Mouse (Mus musculus) frontal cortex, postnatal 25 days (tissue): ENCODE results near the gene Gm20696.

ENCODE experiments used
- DNase-seq, 2 experiments: peaks; one replicate each; pipeline ENCODE4 v3.0.0; 2022; ENCODE audit warnings: low spot score in 2 of 2

Gene Gm20696

DNA sequence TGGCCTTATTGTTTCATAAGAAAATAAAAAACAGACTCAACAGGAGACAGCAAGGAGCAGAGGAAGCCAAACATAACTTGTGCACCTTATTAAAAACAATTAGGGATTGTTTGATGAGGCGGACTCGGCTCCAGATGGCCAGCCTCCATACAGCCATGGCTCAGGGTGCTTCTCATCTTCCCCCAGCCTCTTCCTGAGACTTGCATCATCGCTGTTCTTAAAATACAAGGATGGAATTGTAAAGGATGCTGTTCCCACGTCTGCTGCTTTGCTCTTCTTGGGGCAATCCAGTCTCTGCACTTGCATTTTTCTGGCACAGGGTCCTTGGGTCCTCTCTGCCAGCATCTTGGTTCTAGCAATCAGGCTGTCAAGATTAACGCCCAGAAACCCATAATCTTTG lies 94.5 kb downstream of the Gm20696 start:
- no peak for DNase-seq

DNA sequence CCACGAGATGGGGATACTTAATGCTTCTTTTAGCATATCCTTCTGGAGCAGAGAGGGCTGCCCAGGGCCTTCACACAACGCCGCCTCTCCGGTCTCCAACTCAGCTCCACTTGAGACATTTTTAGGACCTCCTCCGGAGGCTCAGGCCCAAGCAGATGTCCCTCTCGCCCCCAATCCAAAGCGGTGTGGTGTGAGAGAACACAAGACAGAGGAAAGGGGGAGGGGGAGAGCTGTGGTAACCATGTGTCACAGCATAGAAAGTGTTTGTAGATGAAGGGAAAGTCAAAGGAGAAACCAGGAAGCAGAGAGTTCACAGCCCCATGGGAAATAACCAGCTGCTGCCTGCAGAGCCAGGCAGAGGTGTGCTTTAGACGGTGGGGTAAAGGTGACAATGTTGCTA lies 99.7 kb downstream of the Gm20696 start:
- DNase-seq = no peak

DNA sequence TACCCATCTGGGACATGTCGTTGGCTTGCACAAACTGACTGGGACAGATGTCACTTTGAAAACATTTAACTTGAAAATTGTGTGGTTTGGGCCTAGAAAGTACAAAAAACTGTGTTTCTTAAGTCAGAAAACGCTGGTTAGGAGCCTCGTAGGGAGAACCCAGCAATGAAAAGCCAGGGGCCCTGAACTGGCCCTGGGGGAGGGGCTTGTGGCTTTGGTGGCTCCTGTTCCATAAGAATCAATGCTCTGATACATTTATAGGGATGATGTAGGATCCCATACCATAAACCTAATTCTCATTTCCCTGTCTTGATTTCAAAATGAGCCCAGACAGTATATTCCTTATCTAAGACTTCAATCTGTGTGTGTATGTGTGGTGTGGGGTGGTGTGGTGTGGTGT lies 101.8 kb downstream of the Gm20696 start:
- no peak for DNase-seq

DNA sequence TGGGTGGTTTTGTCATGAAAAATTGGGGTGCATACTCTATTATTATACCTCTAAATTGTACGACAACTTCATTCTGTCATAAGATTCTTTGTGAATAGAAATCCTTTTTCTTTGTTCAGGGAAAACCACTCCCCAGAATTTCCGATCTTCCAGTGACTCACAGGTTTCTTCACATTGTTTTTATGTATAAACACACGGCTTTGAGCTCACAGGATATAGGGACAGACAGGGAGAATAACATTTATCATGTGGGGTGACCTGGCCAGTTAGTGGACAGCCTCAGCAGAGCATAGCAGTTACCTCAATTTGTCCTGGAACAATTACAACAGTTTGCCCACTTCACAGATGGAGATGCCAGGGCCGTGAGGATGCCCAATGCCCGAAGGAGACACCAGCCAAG lies 109.6 kb downstream of the Gm20696 start:
- no peak for DNase-seq

DNA sequence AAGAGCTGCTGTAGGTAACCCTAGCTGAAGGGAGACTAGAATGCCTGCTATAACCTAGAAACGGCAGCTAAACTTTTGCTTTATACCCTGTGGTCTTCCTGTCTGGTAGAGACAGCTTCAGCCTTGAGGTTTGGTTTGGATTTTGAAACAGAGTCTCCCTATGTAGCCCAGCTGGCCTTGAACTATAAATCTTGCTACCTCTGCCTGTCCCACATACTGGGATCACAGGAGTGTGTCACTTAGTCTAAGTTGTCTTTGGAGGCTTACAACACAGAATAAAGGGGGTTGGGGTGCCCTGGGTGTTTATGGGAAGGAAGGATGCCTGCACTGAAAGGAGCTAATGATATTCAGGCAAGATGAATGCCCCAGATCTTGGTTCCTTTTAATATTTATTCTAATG lies 113.8 kb downstream of the Gm20696 start:
- DNase-seq = no peak

DNA sequence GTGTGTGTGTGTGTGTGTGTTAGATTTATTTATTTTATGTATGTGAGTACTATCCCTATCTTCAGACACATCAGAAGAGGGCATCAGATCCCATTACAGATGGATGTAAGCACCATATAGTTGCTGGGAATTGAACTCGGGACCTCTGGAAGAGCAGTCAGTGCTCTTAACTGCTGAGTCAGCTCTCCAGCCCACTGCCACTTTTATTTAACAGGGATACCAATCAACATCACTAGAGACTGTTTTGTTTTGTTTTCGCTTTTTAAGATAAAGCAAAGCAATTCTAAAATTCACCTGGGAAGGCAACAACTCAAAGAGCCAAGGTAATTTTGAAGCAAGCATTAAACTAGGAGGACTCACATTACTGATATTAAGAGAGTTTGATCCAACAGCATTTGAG lies 120.2 kb downstream of the Gm20696 start:
- no peak for DNase-seq

DNA sequence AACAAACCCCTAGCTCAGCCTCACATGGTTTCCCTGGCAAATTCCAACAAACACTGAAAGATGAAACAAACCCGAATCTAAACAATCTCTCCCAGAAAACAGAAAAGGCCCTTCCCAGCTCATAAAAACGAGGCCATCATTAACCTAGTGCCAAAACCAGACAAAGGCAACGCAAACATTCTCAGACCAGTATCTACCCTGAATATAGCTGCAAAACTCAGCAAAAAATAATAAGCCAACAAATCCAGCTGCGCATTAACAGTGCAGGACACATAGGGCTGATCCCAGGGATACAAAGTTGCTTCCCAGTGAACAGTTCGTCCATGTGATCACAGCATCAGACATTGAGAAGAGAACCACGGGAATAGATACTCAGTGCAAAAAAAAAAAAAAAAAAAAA lies 121.2 kb downstream of the Gm20696 start:
- DNase-seq = no peak

DNA sequence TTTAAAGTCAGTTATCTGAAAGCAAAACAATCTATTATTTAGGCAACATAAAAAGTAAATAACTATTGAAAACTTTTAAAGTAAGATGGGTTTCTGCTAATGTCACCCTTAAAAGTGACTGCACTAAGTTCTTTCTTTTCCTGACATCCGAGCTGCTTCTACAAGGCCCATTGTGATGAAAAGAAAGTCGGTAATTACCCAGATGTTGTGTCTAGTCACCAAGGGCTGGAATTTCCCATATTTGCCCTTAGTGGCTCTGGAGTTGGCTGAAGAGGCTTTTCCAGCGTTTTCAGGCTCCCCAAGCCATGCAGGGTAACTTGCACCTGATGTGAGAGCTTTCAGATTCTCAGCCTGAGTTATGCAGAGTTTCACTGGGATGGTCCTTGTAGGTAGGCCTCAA lies 125.5 kb downstream of the Gm20696 start:
- DNase-seq = no peak

DNA sequence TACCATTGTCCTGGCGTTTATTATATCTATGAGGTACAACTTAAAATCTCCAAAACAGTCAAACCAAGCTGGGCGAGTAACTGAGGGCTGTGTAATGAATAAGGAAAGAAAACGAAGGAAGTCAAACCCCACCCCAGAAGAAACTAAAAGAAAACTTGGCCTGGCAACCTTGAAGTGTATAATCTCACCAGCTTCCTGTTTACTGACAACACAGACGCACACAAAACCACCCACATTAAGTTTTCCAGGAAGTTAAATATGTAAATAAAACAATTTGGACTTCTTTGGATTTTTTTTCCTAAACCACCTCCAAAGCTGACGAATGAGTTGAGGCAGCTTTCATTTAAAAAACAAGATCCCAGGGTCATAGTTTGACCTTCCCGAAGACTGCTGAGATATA lies 125.9 kb downstream of the Gm20696 start:
- no peak for DNase-seq

DNA sequence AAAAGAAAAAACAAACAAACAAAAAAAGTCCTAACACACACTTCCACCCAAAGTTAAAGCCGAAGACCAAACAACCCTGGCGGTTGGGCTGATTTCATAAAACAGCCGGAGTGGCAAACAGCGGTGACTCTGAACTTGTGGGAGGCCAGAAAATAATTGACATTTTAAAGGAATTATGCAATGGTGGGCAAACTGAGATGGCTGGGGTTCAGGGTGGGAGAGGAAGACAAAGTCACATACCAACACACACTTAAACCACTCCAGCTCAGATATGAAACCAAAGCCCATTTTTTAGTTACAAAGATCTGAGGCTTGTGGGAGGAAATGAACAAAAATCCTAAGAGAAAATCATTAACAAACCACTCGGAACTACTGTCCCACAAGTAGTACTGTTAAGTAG lies 126.5 kb downstream of the Gm20696 start:
- no peak for DNase-seq

DNA sequence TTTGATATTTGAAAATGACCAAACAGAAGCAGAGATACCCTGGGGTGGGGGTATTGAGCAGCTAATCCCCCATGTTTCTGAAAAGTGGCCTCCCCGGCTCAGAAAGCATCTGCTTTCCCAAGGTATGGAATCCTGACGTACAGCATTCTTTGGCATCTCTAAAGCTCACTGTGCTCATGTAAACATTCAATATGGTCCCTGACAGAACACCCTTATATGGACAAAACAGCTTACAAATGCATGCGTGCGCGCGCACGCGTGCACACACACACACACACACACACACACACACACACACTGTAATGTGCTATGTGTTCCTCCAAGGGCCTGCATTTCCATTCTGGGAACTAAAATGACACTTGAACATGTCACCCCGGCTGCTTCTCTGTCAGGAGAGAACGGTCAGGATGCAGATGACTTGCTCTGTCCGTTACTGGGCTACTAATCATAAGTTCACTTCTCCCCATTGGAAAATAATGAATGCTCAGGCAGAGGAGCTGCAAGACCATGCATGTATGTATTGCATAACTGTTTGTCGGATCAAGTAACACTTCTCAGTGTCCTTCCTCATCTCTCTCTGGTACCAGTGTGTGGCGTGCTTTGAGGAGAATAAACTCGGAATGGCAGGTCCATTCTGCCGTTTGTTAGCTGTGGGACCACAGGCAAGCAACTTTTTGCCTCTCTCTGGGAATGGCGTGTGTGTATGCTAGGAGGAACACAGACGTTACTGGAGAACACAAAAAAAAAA lies 128.2 kb downstream of the Gm20696 start:
- no peak for DNase-seq

DNA sequence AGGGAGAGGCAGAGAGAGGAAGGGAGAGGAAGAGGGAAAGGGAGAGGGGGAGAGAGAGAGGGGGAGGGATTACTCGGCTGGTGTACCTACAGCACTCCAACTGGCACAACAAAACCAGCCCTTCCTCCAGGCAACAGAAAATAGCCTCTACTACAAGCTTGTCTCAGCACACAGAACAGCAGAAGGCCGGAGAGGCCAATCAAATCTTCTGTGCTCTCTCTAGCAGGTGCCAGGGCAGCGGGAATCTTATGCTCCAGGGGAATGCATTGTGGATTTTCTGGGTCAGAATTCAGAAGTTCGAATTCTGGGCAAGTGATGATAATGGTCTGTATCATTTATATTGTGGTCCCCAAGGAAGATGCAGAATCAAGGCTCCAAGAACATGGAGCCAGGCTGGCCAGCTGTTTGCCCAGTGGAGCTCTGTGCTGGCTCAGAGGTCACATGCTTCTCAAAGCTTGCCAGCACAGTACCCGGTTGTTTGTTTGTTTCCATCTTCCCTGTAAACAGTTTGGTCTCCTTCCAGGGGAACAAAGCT lies 132.3 kb downstream of the Gm20696 start:
- DNase-seq = no peak

DNA sequence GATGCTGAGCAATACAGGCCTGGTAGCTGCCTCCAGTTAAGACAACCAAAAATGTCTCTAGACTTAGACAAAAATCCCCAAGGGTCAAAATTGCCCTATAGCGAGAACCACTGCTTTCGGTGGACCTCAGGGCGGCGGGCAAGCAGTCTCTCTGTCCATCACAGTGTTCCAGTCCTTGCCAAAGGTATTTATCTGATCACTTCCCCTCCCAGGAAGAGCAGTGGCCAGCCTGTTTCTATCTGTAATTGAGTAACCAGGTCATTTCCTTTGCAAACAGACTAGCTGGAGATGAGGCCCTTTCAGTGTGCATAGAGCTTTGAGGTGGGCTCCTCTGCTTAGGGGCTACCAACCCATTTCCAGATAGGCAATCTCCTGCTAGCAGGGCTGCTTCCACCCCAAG lies 134.1 kb downstream of the Gm20696 start:
- no peak for DNase-seq

DNA sequence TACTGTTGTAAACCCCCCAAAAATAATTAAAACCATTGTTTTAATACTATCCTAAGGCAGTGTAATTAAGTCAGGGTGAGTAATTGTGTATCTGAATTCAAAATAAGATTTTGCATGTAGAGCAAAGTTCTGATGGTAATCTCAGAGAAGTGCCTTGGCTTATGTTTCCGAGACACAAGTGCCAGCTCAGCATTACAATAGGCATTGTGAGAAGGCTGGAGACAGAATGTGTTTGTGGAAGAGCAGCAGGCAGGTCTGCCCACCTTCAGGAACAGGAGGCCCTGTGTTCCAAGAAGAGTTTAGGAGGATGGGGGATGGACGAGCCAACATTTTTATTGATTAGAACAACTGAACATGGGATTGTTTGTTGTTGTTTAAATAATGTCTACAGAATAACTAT lies 137.6 kb downstream of the Gm20696 start:
- DNase-seq = no peak

DNA sequence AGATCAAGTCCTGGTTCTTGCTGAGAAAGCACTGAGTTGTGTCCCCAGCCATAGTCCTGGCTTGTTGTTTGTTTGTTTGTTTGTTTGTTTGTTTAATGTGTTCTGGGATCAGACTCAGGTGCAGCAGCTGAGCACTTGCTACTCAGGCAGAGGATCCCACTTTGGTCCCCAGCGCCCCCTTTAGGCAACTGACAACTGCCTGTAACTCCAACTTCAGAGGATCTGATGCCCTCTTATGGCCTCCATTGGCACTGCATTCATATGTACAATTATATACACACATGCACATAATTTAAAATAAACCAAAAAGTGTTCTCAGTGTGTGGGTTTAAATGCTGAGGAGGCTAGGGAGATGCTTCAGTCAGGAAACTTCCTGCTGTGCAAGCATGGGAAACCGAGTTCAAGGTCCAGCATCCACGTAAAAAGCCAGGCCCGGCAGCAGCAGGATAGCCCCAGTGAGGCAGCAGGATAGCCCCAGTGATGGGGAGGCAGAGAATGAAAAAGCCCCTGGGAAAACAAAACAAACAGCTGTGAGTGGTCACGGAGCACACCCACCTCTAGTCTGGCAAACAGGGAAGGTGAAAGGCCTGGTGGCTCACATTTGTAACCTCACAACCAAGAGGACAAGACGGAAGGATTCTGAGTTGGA lies 139.0 kb downstream of the Gm20696 start:
- no peak for DNase-seq

DNA sequence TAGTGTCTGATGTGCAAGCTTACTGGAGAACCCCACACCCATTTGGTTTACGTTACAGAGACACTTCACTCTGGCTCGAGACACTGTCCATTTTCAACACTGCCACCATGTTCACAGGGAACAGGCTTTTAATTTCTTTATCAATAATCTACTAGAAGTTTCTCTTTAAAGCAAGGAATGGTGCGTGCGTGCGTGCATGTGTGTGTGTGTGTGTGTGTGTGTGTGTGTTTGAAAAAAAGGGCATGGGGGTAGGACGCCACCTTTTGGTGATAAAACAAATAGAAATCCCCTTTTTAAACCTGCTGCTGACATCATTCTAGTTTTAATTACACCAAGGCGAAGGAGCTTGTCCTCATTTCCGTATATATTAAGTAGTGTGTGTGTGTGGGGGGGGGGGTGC lies 141.2 kb downstream of the Gm20696 start:
- DNase-seq = no peak

DNA sequence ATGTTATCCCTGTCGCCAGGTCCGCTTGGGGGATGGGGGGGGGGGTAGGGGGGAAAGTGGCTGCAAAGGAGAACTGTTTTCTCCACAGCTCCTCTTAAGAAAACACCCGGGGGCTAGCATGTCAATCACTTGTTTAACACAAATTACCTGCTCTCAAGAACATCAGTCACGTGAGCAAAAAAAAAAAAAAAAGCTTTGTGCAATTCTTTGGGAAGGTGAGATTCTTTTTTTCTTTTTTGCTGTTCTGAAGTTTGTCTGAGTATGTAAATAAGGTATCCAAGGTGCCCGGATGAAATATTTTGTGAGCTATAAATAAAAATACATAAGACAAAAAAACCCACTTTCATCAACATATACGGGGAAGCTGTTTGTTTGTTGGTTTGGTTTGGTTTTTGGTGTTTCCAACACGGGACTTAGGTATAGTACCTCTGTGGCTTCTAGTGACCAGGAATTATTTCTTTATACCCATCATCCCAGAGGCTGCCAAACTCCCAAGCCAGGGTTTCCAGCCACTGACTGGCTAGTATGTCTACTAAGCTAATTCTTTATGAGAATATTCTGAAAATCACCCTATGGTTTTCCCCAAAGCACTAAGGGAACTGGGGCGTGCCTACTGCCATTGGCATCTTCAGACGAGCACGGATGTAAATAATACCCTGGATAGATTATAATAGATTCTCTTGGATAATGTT lies 142.8 kb downstream of the Gm20696 start:
- no peak for DNase-seq

DNA sequence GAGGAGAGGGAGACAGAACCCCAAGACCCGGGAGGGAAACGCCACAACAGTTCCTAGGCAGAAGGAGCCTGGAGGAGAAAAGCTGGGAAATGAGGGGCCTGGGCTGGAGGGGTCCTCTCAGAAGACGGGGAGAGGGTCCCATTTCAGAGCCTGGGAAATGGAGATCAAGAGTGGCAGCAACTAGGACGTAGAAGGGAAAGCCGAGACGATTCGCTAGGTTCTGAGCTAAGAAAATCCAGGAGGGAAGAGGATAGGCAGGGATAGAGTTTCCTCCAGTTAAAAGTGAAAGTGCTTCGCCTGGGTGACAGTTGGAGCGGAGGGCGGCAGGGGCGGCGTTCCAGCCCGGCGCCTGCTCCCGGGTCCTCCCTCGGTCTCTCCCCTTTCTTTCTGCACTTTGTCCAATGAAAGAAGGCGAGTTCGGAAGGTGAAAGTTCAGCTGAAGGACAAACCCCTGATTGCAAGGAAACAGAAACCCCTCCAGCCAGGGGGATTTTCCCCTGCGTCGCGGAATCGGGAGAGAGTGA lies 143.4 kb downstream of the Gm20696 start:
- DNase-seq = peak; percentile 57 to 58

DNA sequence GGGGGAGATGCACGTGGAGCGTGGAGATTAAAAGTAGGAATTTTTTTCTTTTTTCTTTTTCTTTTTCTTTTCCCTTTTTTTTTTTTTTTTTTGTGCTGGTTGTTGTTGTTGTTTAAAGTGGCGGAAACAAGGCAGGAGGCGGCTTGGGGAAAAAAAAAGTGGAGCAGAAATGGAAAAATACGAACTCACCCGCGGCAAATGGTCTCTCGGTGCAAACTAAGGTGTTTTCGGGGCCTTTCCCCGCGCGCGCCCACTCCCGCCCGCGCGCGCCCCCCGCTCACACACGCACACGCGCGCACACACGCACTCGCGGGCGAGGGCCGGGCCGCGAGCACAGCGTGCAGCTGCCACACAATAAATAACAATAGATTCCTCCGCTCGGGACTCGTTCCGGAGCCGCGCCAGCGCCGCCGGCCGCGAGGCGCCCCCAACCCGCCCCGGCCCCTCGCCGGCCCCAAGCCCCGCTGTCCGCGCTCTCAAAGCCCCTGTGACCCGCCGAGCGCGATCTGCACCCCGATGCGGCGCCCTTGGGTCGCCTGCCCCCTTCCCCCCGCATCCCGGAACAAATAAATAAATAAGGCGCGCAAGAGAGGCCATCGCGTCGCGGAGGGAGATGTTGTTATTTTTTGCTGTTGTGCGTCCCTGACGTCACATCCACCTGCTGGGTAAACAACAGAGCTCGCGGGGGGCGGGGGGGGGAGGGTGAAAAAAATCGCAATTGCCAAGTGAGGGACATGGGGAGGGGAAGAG lies 144.1 kb downstream of the Gm20696 start, which contains the start of gene Foxp1:
TSS of gene Foxp1 (minus strand) at position 363 of the 750 bp plus-strand sequence.
- peak; percentile 63 to 65 for DNase-seq

DNA sequence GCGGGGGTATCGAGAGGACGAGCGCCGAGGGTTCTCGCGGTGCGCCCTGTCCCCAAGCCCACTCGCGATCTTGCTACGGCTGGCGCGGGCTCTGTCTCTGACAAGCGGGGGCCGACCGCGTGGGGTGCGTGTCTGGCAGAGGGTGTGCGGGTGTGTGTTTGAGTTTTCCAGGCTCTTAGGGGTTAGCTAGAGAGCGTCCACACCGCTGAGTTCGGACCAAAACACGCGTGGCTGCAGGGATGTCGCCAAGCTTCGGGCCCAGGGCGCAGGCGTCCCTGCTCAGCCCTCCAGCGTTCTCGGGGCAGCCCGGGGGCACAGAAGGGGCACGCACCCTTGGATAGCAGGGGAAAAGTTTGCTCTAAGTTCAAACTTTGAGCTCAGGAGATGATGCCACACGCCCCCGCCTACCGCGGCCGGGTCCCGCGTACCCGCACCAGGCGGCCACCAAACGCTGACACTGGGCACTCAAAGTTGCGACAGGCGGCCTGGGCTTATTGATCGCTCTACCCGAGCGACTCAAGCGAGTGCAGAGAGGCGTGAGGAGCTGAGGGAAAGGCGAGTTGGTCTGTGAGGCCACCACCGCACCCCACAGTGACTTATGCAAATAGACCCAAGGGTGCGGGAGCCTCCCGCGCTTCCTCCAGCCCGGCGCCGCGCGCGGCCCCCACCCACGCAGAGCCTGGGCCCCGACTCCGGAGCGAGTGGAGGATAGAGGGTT lies 144.8 kb downstream of the Gm20696 start:
- peak in 1 of 2 experiments; percentile 43 for DNase-seq

DNA sequence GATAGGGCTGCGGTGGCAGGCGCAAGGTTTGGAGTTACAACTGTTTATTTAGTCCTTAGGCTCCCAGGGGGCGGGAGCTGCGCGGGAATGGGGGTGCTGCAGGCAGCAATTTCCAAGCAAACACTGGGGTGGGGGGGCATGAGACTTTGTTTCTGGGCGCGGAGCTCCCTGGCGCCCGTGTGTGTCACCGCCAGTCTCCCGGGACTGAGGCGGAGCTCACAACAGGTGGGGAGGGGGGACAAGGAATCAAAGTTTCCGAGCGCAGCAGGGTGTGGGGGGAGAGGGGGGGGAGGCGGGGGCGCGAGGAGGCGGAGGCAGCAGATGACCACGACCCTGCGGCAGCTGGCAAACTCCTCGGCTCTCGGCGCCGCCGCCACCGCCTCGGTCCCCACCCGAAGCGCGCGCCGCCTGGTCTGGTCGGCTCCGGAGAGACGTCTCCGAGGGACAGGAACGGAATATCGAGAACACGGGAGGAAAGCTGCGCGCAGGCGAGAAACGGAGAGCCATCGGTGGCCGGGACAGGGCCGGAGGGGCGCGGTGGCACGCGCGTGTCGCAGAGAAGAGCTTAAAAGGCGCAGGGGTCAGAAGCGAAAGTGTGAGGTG lies 145.5 kb downstream of the Gm20696 start:
- no peak for DNase-seq
